Mouse (Mus musculus) embryo, embryonic 11 days (tissue): ENCODE measurements at regions not wholly inside any gene's neighbourhood (a gene's known extent, or its start where the extent isn't known, plus 50 kb on each side); places are given as distances from the start of the nearest gene placed in this dataset.

Source experiments
- DNase-seq: peaks from one replicate; pipeline ENCODE4 v3.0.0-alpha.2; 2015

DNA sequence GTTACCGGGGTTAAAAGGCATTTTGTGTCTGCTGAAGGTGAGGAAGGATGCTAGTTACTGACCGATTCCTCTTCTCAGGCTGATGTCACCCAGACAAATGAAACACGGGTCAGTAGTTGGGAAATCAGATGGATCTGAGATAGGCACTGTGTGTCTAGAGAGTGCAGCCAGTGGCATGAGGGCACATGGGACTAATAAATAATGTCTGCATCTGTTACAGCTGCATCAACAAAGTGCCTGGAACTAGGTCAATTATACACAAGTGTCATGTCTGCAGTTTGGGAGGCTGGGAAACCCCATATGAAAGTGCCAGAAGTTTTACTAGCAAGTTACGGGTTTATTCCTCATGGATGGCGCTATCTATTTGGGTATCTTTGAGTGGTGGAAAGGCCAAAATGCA, 68.8 kb downstream of the Cxcl12 start:
- no peak for DNase-seq

DNA sequence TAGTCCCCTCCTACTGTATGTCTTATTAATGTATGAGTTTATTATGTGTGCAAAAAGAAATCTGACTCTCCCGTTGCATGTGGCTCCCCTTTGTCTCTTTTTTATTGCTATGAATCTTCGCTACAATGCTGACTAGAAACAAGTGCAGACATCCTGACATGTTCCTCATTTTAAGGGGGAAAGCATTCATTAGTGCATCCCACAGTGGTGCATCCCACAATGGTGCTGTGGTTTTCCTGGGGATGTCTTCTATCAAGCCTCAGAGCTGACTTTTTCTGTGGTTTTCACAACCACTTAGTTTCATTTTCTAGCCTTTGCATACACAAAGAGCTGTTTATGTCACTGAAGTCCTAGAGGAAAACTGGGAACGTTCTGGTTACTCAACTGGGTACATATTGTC, 72.9 kb downstream of the Cxcl12 start:
- no peak for DNase-seq

DNA sequence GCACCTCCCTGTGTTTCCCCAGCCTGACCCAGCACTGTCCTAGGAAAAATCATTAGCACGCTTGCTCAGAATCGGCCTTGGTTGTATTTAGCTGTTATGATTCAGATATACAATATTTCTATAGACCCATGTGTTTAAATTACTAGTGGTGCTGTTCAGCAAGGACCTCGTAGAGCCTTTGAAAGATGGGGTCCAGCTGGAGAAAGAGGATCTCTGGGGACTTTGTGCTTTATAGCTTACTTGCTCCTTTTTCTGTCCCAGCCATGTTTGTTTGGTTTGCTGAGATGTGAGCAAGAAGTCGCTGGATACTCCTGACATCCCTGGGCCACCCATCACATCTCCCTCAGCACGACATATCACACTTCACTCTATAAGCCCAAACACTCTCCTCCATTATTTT, 77.1 kb downstream of the Cxcl12 start:
- no peak for DNase-seq

DNA sequence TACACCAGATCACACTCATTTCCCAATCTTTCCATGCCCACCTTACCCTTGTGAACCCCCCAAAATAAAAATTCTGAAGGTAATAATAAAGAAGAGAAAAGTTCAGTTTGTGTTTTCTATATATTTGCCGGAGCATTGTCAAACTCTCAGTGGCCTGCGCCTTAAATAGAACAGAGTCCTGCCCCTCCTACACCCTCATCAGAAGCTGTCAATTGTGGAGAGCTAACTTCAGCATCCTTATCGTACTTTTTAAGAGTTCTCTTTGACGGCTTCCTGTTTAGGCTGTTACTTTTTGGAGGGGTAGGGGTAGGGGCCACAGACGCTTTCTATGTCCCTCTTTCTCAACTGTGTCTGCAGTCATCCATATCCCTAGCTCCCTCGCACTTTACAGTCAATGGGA, 77.5 kb downstream of the Cxcl12 start:
- DNase-seq: no peak

- peak; percentile 43 for DNase-seq
Observed at GRCm38 (mm10) chr6:117249230-117249921, 81.0 kb downstream of the Cxcl12 start.

- DNase-seq: peak; percentile 41
Observed at GRCm38 (mm10) chr6:117250051-117250450, 81.7 kb downstream of the Cxcl12 start.

DNA sequence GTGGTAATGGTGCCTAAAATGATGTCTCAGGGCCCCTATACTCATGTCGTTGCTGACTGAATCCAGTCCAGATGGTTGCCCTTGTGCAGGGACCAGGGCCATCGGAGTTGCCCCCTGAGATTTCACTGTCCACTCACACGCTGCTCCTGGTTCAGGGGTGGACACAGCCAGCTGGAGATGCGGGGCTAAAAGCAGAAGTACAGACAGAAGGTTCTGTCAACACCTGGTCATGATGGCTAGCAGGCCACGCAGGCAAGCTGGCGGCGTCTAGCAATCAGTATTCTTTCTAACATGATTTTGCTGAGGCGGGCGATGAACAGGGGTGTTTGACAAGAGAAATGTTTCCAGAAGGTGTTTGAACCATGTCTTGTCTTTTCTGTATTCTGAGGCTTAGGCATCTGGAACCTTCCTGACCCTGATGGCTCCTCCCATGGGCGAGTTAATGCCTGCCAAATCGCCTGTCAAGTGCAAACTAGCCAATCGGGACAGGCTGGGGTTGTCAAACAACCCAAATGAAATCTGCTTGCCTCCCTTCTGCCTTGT, 83.1 kb downstream of the Cxcl12 start:
- no peak for DNase-seq

DNA sequence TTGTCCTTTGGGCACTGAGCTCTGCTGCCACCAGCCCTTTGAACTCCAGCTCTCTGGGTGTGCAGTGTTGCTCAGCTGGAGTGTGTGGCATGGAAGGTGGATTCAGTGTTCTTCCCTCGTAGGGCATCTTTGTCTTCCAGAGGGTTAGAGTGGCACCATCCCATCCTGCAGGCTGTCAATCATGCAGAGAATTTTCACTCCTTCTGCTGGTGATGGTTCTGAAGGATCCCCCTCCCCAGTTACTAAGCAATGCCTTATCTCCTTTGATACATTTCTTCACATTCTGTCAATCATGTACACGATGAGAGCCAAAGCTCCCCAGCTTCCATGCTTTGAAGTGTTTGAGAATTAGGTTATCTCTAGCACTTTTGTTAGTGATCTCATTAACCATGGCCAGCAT, 84.0 kb downstream of the Cxcl12 start:
- no peak for DNase-seq

GRCm38 (mm10) chr6:117253036-117253435, 84.7 kb downstream of the Cxcl12 start:
- DNase-seq: no peak

DNA sequence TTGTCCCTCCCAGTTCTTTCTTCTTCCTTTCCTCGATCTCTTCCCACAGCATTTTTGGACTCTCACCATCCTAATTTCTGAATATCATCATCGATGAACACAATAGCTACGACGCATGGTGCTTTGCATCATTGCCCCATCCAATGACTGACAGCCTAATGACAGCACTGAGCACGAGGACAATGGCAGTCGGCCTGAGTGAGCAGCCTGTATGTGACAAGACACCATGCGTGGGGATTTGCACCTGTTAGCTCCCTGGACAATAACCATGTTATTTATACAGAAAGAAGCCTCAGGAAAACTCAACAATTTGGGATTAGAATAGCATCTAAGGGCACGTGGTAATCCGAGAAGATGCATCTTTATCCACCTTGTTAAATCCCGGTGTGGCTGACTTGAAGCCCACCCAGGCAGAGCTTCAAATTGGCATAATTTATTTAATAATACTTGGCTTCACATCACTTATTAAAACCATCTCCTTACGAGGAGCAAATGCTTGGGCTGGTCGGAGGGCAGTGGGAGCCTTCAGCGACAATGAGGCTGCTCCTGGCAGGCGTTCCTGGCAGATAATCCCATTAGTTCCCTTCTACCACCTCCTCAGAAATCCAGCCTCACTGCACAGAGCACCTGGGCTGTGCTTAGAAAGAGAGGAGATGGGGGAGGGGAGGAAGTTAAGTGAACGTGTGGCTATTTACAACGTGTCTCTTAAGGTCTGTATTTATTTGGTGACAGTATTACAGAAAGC, 85.4 kb downstream of the Cxcl12 start:
- no peak for DNase-seq

GRCm38 (mm10) chr6:117254620-117255228, 86.4 kb downstream of the Cxcl12 start:
- DNase-seq: no peak

- no peak for DNase-seq
Observed at GRCm38 (mm10) chr6:117255399-117256098, 87.2 kb downstream of the Cxcl12 start.

- DNase-seq: no peak
Observed at GRCm38 (mm10) chr6:117256099-117256471, 87.8 kb downstream of the Cxcl12 start.

DNA sequence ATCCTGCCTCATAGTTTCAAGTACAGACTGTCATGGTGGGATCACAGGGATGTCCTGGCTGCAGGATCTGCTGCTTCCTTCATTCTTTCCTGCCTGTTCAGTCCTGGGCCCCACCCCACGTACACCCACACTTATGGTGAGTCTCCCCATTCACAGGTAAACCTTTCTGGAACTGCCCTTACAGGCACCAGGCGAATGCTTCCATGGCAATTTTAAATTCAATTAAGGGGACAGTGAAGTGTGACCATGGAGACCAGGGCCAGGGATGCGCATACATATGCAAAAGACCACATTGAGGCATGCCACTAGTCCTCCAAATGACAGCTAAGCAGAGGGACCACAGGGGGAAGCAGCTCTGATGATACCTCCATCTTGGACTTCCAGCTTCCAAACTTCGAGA, 89.3 kb downstream of the Cxcl12 start:
- DNase-seq: no peak

DNA sequence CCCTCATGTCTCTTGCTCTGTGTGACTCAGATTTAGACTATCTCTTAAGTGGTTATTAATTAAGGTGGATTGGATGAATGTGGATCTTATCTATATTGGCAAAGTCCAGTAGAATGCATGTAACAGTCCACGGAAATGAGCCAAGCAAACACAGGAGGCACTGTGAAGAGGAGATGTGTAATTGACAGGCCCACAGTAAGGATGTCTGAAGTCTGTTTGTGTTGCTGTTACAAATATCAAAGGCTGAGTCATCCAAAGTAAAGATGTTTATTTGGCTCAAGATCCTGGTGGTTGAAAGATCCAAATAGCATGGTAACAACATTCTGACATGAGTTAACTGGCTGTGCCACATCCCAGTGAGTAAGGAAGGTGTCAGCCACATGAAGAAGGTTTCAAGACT, 99.6 kb downstream of the Cxcl12 start:
- no peak for DNase-seq

DNA sequence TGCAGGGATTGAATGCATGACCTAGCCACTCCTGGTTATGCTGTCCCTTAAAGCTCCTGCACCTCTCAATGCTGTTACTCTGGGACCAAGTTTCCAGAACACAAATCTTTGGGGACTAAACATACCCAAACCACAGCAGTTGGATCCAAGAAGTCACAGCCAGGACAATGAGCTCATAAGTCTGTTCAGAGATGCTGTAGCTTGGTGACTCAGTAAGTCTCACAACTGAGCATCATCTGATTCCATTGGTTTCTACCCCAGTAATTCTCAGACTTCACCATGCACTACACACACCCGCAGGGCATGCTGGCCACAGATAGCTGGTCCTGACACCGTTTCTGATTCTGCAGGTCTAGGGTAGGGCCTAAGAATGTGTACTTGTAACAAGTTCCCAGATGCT, 100.0 kb downstream of the Cxcl12 start:
- no peak for DNase-seq

GRCm38 (mm10) chr6:117270261-117270660, 101.9 kb downstream of the Cxcl12 start:
- no peak for DNase-seq

DNA sequence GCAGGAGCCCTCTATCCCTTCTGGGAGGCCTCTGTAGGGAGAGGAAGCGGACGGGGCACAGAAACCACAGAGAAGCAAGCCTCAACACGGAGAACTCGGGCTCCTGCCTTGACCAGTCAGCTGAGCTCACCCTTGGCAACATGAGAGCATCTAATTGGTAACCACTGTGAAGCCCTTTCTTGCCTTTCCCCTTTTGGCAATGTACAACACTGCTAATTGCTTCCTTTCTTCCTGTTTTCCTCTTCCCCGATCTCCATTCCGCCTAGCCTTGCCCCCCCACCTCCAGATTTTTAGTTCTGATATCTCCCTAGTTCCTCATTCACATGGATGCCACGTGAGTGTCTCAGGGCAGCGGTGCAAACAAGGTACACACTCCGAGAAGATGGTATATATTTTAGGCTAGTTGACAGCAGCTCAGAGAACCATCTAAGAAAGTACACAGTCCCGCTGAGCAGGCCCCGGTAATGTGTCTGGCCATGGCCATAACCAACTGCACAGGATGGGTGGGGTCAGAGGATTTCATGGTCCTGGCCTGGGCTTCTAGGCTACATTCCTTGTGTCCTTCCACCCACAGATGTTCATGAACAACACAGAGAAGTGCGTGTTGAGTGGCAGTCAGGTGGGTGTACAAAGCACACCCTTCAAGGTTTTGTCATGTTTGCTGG, 103.4 kb downstream of the Cxcl12 start:
- DNase-seq: no peak

DNA sequence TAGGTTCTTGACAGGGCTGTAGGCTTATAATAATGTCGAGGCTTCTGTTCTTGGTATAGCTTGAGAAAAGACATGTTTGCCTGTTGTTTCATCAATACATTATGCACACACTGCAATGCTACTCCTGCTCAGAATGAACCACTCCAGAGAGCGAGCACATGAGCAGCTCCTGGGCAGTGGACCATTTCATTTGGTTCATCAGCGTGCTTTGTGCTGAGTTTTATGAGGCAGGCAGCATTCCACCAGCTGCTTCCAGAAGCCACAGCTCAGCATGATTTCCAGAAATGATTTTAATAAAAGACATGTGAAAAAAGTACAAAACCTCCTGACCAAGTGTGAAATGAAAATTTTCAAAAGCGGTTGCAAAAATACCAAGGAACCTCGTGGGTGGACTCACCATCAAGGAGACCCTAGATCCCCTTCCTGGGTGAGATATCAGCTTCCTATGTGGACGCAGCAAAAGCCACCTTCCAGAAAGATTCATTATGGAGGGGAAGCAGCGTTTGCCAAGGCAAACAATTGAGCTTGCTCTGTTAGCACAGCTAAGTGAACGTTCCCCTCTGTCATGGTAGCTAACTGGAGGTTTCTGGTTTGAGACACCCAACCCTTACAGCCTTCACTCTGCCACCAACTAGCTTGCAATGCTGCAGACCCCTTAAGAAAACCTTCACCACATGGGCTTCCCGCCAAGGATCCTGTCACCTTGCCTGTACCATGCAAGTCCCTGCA, 104.1 kb downstream of the Cxcl12 start:
- DNase-seq: no peak

DNA sequence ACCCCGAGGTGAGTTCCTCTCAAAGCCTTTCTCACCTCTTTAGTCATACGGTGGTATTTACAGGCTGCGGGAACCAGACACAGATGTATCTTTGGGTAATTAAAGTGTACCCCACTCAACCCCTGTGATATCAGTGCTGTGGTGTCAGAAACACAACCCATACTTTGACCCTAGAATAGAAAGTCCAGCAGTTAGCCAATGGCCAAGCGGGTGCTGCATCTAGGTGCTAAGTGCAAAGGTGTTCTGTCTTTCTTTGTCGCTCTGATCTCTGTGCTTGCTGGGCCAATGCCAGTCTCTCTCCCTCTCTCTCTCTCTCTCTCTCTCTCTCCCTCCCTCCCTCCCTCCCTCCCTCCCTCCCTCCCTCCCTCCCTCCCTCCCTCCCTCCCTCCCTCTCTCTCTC, 107.6 kb downstream of the Cxcl12 start:
- DNase-seq: no peak

DNA sequence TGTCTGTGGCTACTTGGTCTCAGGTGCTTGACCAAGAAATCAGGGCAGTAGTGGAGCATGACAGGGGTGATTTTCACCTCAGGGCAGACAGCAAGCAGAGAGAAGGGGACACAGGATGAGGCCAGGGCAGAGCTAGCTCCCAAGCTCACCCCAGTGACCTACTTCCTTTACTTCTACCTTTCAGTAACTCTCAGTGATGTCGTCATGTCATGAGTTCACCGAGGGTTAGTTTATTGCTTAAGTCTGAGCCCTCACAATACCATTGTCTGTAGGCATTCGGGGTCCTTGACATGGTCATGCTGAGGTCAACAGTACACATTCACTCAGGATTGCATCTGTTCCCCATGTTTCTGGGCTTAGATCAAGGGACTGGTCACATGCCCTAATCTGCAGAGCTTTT, 108.5 kb downstream of the Cxcl12 start:
- DNase-seq: no peak

GRCm38 (mm10) chr6:117279297-117279696, 111.0 kb downstream of the Cxcl12 start:
- no peak for DNase-seq
